Mouse (Mus musculus): ENCODE measurements around the gene Eef1g.

GRCm38 (mm10) chr19:8991871-8992735, 25.3 kb downstream of the Eef1g start:
- TF ChIP-seq CTCF (conservative IDR thresholded peaks at IDR 0.05; ENCODE audit: low read length) (no peak), NANOG (IDR thresholded peaks at IDR 0.05; ENCODE audit: borderline replicate concordance, low read length) (no peak), POU5F1 (IDR thresholded peaks at IDR 0.05; ENCODE audit: borderline replicate concordance, low read length) (no peak)
